Mouse (Mus musculus) megakaryocyte, adult 5-6 weeks (primary cell): ENCODE results near the gene Gm8297. TPM values are rescaled to one million over a fixed set of nuclear protein-coding genes. Genes with fewer than 3 reads are reported as not detected.
"Not testable (repeated sequence)": the region's sequence is repeated elsewhere in the genome, so short reads cannot be mapped to it uniquely, and the experiment has no call there.

Source experiments
- ATAC-seq: 2 replicates; pipeline ENCODE4 v1.8.0; 2016; ENCODE audit warnings: mild to moderate bottlenecking, inconsistent platforms; ENCODE audit not compliant: poor library complexity, severe bottlenecking
- total RNA-seq, 2 experiments: library from RNA; stranded (forward) in 1 of 2; stranded (reverse) in 1 of 2; fragments of 153-499, 151-499 nt in 1 of 2; fragments of 221-1000, 200-1000 nt in 1 of 2; gene quantifications; 2 replicates each; pipeline versions ENCODE4 v1.2.3 to v1.2.4; 2015 to 2017

Gene Gm8297
- total RNA-seq (2015) (not detected in 2 replicates), total RNA-seq (2017) (not detected in 2 replicates)

- not testable (repeated sequence) for ATAC-seq
Measured at GRCm38 (mm10) chr14:4983635-4984034, at the start of gene Gm8297. TSS of gene Gm8297 (plus strand) at chr14:4983935.

- ATAC-seq, result not testable (repeated sequence)
Measured at GRCm38 (mm10) chr14:5015591-5015990, 31.9 kb downstream of the Gm8297 start, which contains the start of gene Gm3298. TSS of gene Gm3298 (plus strand) at chr14:5015891.

Other genes starting within 250 kb of the Gm8297 start
- gene Gm9602, start 207.6 kb upstream of the Gm8297 start, total RNA-seq (2015), result not detected in 2 replicates
- gene Gm9602, start 207.6 kb upstream of the Gm8297 start, total RNA-seq (2017), result not detected in 2 replicates
- gene Gm3269, start 145.8 kb upstream of the Gm8297 start, total RNA-seq (2015), result not detected in 2 replicates
- not detected in 2 replicates for gene Gm3269, start 145.8 kb upstream of the Gm8297 start, total RNA-seq (2017)
- not detected in 2 replicates for gene Gm3264, start 128.4 kb upstream of the Gm8297 start, total RNA-seq (2015)
- not detected in 2 replicates for gene Gm3264, start 128.4 kb upstream of the Gm8297 start, total RNA-seq (2017)
- gene Gm3278, start 91.5 kb upstream of the Gm8297 start, total RNA-seq (2015), result not detected in 2 replicates
- gene Gm3278, start 91.5 kb upstream of the Gm8297 start, total RNA-seq (2017), result not detected in 2 replicates
- gene Gm3298, start 32.0 kb downstream of the Gm8297 start, total RNA-seq (2015), result not detected in 2 replicates
- not detected in 2 replicates for gene Gm3298, start 32.0 kb downstream of the Gm8297 start, total RNA-seq (2017)
- gene 4930555G01Rik, start 66.7 kb downstream of the Gm8297 start, total RNA-seq (2015), result not detected in 2 replicates
- gene 4930555G01Rik, start 66.7 kb downstream of the Gm8297 start, total RNA-seq (2017), result not detected in 2 replicates
- not detected in 2 replicates for gene Gm8281, start 87.1 kb downstream of the Gm8297 start, total RNA-seq (2015)
- not detected in 2 replicates for gene Gm8281, start 87.1 kb downstream of the Gm8297 start, total RNA-seq (2017)
- not detected in 2 replicates for gene Gm8279, start 147.6 kb downstream of the Gm8297 start, total RNA-seq (2015)
- not detected in 2 replicates for gene Gm8279, start 147.6 kb downstream of the Gm8297 start, total RNA-seq (2017)
- gene Gm3317, start 180.6 kb downstream of the Gm8297 start, total RNA-seq (2015), result not detected in 2 replicates
- gene Gm3317, start 180.6 kb downstream of the Gm8297 start, total RNA-seq (2017), result not detected in 2 replicates
- not detected in 2 replicates for gene Gm8271, start 201.9 kb downstream of the Gm8297 start, total RNA-seq (2015)
- not detected in 2 replicates for gene Gm8271, start 201.9 kb downstream of the Gm8297 start, total RNA-seq (2017)